Mouse (Mus musculus) natural killer cell, adult 2 months (primary cell): ENCODE data around the gene Cpt1c.
A peak's percentile ranks its signal among the peaks of the same experiment; 100 is the strongest.
"Not testable (repeated sequence)": the region's sequence is repeated elsewhere in the genome, so short reads cannot be mapped to it uniquely, and the experiment has no call there.

Experiments
- DNase-seq, 2 experiments: peaks; one replicate each; pipeline ENCODE4 v3.0.0; 2022; ENCODE audit warnings: low spot score in 2 of 2

The Cpt1c gene

GRCm38 (mm10) chr7:44974383-44975116 is at the start of gene Cpt1c:
Gene Cpt1c (minus strand): TSS chr7:44974851.
- no peak for DNase-seq

GRCm38 (mm10) chr7:45023711-45024110 is 49.1 kb upstream of the Cpt1c start:
- not testable (repeated sequence) for DNase-seq

- DNase-seq = no peak
These were observed 45.6 kb upstream of the Cpt1c start for GRCm38 (mm10) chr7:45020225-45020624.

- DNase-seq = no peak
These were observed 44.5 kb upstream of the Cpt1c start for GRCm38 (mm10) chr7:45019031-45019571.

GRCm38 (mm10) chr7:45017242-45018061 is 42.8 kb upstream of the Cpt1c start, which contains the start of gene Rras:
Gene Rras (plus strand): TSS chr7:45017961.
- peak; percentile 96 for DNase-seq

GRCm38 (mm10) chr7:45016761-45017160 is 42.1 kb upstream of the Cpt1c start:
- DNase-seq = no peak

- DNase-seq = peak; percentile 99
These were observed 41.4 kb upstream of the Cpt1c start, which contains the start of gene Scaf1 for GRCm38 (mm10) chr7:45015957-45016612. Gene Scaf1 (minus strand): TSS chr7:45016363.

GRCm38 (mm10) chr7:45015344-45015956 is 40.8 kb upstream of the Cpt1c start:
- DNase-seq = peak in 1 of 2 experiments; percentile 7

- no peak for DNase-seq
These were observed 39.4 kb upstream of the Cpt1c start for GRCm38 (mm10) chr7:45014096-45014451.

GRCm38 (mm10) chr7:45013366-45014095 is 38.9 kb upstream of the Cpt1c start:
- DNase-seq = no peak

- no peak for DNase-seq
These were observed 38.2 kb upstream of the Cpt1c start for GRCm38 (mm10) chr7:45012824-45013223.

- no peak for DNase-seq
These were observed 37.4 kb upstream of the Cpt1c start for GRCm38 (mm10) chr7:45012011-45012410.

- no peak for DNase-seq
These were observed 33.8 kb upstream of the Cpt1c start for GRCm38 (mm10) chr7:45008411-45008810.

- DNase-seq = no peak
These were observed 33.2 kb upstream of the Cpt1c start for GRCm38 (mm10) chr7:45007846-45008245.

GRCm38 (mm10) chr7:45007141-45007540 is 32.5 kb upstream of the Cpt1c start:
- DNase-seq = no peak

- DNase-seq = no peak
These were observed 31.9 kb upstream of the Cpt1c start for GRCm38 (mm10) chr7:45006503-45006902.

- DNase-seq = no peak
These were observed 30.8 kb upstream of the Cpt1c start for GRCm38 (mm10) chr7:45005321-45005992.

- no peak for DNase-seq
These were observed 29.9 kb upstream of the Cpt1c start for GRCm38 (mm10) chr7:45004546-45004945.

GRCm38 (mm10) chr7:45002440-45002839 is 27.8 kb upstream of the Cpt1c start:
- DNase-seq = no peak

GRCm38 (mm10) chr7:45000539-45001114 is 26.0 kb upstream of the Cpt1c start:
- no peak for DNase-seq
